Mouse (Mus musculus) kidney, adult 2 months (tissue): ENCODE data around the gene Gbe1.

Source experiments
- CTCF ChIP-seq: fragments of 200-500 bp; conservative IDR thresholded peaks from 2 replicates; pipeline ENCODE4 v1.5.1; 2011; ENCODE audit warnings: low read depth, mild to moderate bottlenecking, control low read depth, low read length, moderate library complexity, mixed read lengths; ENCODE audit not compliant: insufficient read depth, insufficient read length
- POLR2A ChIP-seq: fragments of 200-500 bp; IDR thresholded peaks from one replicate; pipeline ENCODE4 v1.6.1; 2011; ENCODE audit warnings: low read depth, low read length, control low read depth

DNA sequence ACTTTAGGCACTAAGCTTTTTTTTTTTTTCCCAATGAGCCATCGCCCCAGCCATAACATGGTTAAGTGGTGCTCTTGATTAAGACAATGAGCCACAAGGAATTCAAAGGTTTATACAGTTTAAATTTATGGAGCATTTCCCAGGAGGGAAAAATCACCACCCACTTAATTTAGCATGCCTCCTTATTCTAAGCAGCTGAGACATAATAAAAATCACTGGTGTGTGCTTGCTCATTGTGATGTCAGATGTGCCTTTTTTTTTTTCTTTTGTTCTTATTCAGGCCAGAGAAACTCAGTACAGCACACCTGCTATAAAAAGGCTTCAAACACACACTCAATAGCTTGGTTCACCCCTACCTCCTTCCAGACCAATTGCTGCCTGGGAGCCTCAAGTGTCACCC, 303.9 kb downstream of the Gbe1 start:
- no peak for TF ChIP-seq POLR2A
- TF ChIP-seq CTCF = no peak
